Mouse (Mus musculus) kidney, adult 2 months (tissue): ENCODE measurements at regions not wholly inside any gene's neighbourhood (a gene's known extent, or its start where the extent isn't known, plus 50 kb on each side); places are given as distances from the start of the nearest gene placed in this dataset.

Experiments
- CTCF ChIP-seq: fragments of 200-500 bp; conservative IDR thresholded peaks from 2 replicates; pipeline ENCODE4 v1.5.1; 2011; ENCODE audit warnings: low read depth, mild to moderate bottlenecking, control low read depth, low read length, moderate library complexity, mixed read lengths; ENCODE audit not compliant: insufficient read depth, insufficient read length
- POLR2A ChIP-seq: fragments of 200-500 bp; IDR thresholded peaks from one replicate; pipeline ENCODE4 v1.6.1; 2011; ENCODE audit warnings: low read depth, low read length, control low read depth

- no peak for TF ChIP-seq CTCF
- no peak for TF ChIP-seq POLR2A
These were observed 256.2 kb upstream of the Rag2 start for GRCm38 (mm10) chr2:101368278-101368677.
